Mouse (Mus musculus) forebrain, embryonic 10.5 days (tissue): Measurements from ENCODE around the gene Mtx1. TPM values are rescaled to one million over a fixed set of nuclear protein-coding genes. Genes with fewer than 3 reads are reported as not detected.
"Not testable (repeated sequence)": the region's sequence is repeated elsewhere in the genome, so short reads cannot be mapped to it uniquely, and the experiment has no call there.

Source experiments
- DNase-seq: peaks from one replicate; pipeline ENCODE4 v3.0.0-alpha.2; 2017; ENCODE audit warnings: low spot score; ENCODE audit errors: extremely low spot score
- H3K27ac ChIP-seq: fragments of 300-500 bp; sonication (generic); 2 replicates; pipeline ENCODE4 v1.5.1; 2016; ENCODE audit warnings: mild to moderate bottlenecking
- H3K27me3 ChIP-seq: fragments of 300-500 bp; sonication (generic); 2 replicates; pipeline ENCODE4 v1.6.1; 2016; ENCODE audit warnings: mild to moderate bottlenecking; ENCODE audit not compliant: poor library complexity, severe bottlenecking
- H3K36me3 ChIP-seq: fragments of 300-500 bp; sonication (generic); replicated peaks from 2 replicates; pipeline ENCODE4 v1.6.1; 2016; ENCODE audit warnings: mild to moderate bottlenecking, moderate library complexity
- H3K4me1 ChIP-seq: fragments of 300-500 bp; sonication (generic); 2 replicates; pipeline ENCODE4 v1.6.1; 2016
- H3K4me3 ChIP-seq: fragments of 300-500 bp; sonication (generic); 2 replicates; pipeline ENCODE4 v1.5.1; 2016; ENCODE audit warnings: mild to moderate bottlenecking, moderate library complexity
- H3K9me3 ChIP-seq: fragments of 300-500 bp; sonication (generic); 2 replicates; pipeline ENCODE4 v1.6.1; 2016; ENCODE audit warnings: mild to moderate bottlenecking, moderate library complexity
- WGBS: fragments of 180-500 bp; shearing (Covaris S2); methylation state at CpG from one replicate; pipeline ENCODE4 v1.1.7; 2016; 5-methylcytosine and 5-hydroxymethylcytosine counted together
- microRNA counts: library from miRNA; unstranded; fragments of <30 nt; microRNA quantifications from one replicate; lab custom pipeline; 2017
- microRNA-seq: library from miRNA; unstranded; fragments of <30 nt; microRNA quantifications from one replicate; pipeline ENCODE4, GENCODE M21; 2017
- polyA plus RNA-seq: library from polyadenylated mRNA; unstranded; fragments of >200 nt; fragmentation: Nextera tagmentation; extraction: Ambion mirVana; gene quantifications from 2 replicates; pipeline ENCODE4 v1.2.1, GENCODE M21; 2016

Mtx1 gene
- polyA plus RNA-seq, 1 experiment from 2014 or later = 242 TPM

DNA sequence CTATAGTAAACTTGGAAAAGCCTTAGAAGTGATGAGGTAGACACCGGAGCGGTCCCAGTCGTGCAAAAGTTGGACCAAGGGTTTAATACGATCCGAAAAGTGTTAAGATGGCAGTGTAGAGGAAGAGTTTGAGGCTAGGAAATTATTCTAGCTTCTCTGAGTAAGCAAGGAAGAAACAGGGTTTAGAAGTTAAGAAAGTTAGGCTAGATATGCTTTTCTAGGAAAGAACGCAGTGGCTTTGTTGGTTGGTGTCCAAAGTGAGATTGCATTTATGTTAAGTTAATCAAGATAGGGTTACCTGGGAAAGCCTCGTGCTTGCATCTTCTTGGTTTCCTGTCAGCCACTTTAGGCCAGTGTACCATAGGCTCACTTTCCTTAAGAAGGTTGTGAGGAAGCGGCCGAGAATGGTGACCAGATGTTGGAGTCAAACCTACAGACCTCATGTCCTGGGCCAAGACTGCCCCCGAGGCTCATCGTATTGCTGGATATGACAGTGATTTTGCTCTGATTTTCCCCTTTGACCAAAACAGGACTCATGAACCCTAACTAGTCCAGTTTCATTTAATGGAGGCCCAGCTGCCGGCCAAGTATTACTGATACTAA, 61.5 kb downstream of the Mtx1 start:
- Histone ChIP-seq H3K4me1 (peaks cover 32% of the 10 kb centered on the region), H3K9me3 (no peaks in the 10 kb centered on the region), H3K36me3 (peaks cover 42% of the 10 kb centered on the region), H3K4me3 (peak overlapping the region; percentile 90), H3K27ac (peak overlapping the region; percentile 97), H3K27me3 (no peaks in the 10 kb centered on the region)
- no peak for DNase-seq
- 30% methylated on average over 12 of the region's 12 CpGs for WGBS

DNA sequence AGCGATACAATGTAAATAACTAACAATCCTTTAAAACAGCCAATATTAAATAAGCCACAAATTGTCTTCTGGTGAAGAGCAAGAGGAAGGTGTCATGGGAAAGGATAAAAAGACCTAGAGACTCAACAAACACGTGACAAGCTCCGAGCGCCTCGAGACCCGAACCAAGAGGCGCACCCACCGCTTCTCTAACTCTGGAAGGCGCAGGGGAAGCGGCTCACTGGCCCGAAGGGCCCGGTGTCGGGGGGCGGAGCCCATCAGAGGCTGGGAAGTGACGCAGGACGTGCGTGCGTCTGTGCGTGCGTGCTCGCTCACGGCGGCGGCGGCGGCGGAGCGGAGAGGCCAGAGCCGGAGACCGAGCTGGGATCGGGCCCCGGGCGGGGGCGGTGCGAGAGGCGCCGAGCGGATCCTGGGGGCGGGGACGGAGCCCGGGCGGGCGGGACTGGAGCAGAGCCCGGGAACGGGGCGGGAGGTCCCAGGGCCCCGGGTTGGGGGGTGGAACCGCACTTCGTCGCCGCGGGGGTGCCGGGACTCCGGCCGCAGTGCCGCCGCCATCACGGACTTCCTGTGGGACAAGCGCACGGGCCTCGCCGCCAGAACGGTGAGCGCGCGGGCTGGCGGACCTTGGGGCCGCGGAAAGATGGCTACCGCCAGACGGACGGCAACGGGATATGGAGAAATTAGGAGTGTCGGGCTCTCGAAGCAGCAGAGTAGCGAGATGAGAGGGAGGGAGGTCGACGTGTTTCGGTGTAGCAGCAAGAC, 62.2 kb downstream of the Mtx1 start, which contains the start of gene Clk2:
Gene Clk2, plus strand, starts transcription at position 290 of the 762 bp plus-strand sequence.
- peak; percentile 97 for DNase-seq
- H3K9me3 ChIP-seq = no peaks in the 10 kb centered on the region
- H3K4me1 ChIP-seq = peaks cover 39% of the 10 kb centered on the region
- under 1% methylated on average over 79 of the region's 79 CpGs for WGBS
- H3K4me3 ChIP-seq = peak within 1 kb of the TSS; percentile 90
- H3K36me3 ChIP-seq = peaks cover 35% of the 10 kb centered on the region
- H3K27ac ChIP-seq = peak within 1 kb of the TSS; percentile 97
- peaks cover 2% of the 10 kb centered on the region; the same call in 1 of the 2 replicates for H3K27me3 ChIP-seq

DNA sequence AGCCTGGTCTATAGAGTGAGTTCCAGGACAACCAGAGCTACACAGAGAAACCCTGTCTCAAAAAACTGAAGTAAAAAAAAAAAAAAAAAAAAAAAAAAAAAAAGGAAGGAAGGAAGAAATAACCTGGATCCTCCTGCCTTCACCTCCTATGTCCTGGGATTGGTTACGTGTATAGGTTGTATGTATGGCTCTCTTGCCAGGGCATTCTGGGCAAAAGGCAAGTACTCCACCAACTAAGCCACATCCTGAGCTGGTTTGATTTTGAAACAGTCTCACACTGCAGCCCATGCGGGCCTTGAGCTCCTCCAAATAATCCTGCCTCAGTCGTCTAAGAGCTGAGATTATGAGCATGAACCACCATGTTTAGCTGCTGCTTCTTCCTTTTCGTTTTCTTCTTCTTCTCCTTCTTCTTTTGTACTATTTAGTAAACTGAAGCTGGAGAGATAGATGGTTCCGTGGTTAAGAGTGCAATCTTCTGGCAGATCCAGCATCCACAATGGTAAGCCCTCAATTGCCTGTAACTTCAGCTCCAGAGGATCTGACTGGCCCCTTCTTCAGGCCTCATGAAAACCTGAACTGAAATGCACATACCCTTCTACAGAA, 63.1 kb downstream of the Mtx1 start:
- peak overlapping the region; percentile 97 for H3K27ac ChIP-seq
- peaks cover 48% of the 10 kb centered on the region for H3K4me1 ChIP-seq
- peak overlapping the region; percentile 90 for H3K4me3 ChIP-seq
- H3K27me3 ChIP-seq = peaks cover 11% of the 10 kb centered on the region
- 73% methylated on average over 5 of the region's 5 CpGs for WGBS
- H3K36me3 ChIP-seq = peaks cover 25% of the 10 kb centered on the region
- H3K9me3 ChIP-seq = no peaks in the 10 kb centered on the region
- DNase-seq = no peak

DNA sequence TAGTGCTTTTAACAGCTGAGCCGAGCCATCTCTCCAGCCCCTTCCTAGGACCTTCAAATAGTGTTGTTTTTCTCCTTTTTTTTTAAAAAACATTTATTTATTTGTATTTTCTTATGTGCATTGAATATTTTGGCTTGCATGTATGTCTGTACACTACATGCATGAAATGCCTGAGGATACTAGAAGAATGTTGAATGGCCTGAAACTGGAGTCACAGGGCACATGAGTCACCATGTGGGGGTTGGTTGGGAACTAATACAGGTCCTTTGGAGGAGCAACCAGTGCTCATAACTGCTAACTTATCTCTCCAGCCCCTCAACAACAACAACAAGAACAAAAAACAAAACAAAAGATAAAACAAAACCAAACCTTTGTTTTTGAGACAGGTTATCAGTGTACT, 63.8 kb downstream of the Mtx1 start:
- 78% methylated on average over 1 of the region's 1 CpGs for WGBS
- Histone ChIP-seq H3K9me3 (no peaks in the 10 kb centered on the region), H3K4me1 (peaks cover 54% of the 10 kb centered on the region), H3K27ac (no peak overlapping the region), H3K27me3 (peaks cover 17% of the 10 kb centered on the region), H3K36me3 (peaks cover 19% of the 10 kb centered on the region), H3K4me3 (no peak overlapping the region)
- DNase-seq = no peak

DNA sequence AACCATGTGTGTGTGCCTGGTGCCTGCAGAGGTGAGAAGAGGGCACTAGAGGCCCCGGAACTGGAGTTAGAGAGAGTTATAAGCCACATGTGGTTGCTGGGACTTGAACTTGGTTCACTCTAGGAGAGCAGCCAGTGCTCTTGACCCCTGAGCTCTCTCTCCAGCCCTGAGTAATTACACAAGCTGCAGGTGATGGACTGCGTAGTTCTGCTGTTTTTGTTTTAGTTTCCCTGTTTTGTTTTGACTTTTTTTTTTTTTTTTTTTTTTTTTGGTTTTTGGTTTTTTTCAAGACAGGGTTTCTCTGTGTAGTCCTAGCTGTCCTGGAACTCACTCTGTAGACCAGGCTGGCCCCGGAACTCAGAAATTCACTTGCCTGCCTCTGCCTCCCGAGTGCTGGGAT, 65.1 kb downstream of the Mtx1 start:
- no peak for DNase-seq
- Histone ChIP-seq H3K4me3 (no peak overlapping the region), H3K27ac (no peak overlapping the region), H3K4me1 (peaks cover 55% of the 10 kb centered on the region), H3K27me3 (peaks cover 21% of the 10 kb centered on the region), H3K9me3 (no peaks in the 10 kb centered on the region), H3K36me3 (peaks cover 6% of the 10 kb centered on the region)
- WGBS = 87% methylated on average over 4 of the region's 4 CpGs

DNA sequence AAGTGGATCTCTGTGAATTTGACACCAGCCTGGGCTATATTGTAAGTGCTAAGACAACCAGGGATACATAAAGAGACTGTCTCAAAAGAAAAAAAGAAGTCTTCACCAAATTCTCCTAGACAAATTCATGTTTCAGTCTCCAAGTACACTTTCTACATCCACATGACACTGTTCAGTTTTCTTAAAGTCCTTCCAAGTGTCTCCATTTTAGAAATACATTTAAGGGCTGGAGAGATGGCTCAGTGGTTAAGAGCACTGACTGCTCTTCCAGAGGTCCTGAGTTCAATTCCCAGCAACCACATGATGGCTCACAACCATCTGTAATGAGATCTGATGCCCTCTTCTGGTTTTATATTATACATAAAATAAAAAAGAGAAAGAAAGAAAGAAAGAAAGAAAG, 65.7 kb downstream of the Mtx1 start:
- Histone ChIP-seq H3K4me1 (peaks cover 49% of the 10 kb centered on the region), H3K27me3 (peaks cover 21% of the 10 kb centered on the region)
- not testable (repeated sequence) for DNase-seq, H3K4me3 ChIP-seq, H3K9me3 ChIP-seq, H3K27ac ChIP-seq, H3K36me3 ChIP-seq

DNA sequence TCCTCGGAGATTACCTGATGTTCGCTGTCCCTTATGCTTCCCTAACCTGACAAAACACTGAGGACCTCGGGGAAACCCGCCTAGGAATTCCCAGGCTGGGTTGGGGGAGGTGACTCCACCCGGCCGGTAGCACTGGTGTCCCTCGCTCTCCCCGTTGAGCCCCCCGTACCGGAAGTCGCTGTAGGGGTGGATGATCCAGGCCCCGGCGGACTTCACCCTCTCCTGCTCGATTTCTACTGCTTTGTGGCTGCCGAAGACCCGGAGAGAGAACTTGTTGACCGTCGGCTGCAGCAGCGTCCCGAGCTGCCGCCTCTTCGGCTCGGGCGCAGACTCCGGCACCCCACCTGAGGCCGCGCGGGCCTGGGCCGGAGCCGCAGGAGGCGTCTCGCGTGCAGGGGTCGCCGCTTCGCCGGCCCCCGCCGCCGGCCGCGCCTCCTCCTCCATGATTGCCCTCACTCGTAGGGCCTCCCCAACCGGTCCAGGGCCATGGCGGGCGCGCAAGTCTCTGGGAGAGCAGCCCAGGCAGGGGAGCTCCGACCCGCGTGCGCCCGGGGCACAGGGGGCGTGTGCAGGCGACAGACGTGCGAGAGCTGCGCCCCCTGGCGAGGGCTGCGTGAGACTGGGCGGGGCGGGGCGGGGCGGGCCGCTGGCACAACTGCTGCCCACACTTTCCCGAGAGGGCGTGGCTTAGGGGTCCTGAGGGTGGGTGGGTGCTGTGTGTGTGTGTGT, 67.1 kb downstream of the Mtx1 start, which contains the start of gene Hcn3:
Gene Hcn3, minus strand, starts transcription at position 581 of the 729 bp plus-strand sequence.
- Histone ChIP-seq H3K9me3 (no peaks in the 10 kb centered on the region), H3K4me3 (peak within 1 kb of the TSS; percentile 77), H3K27ac (peak within 1 kb of the TSS; percentile 82), H3K4me1 (peaks cover 38% of the 10 kb centered on the region), H3K36me3 (no peaks in the 10 kb centered on the region), H3K27me3 (peaks cover 21% of the 10 kb centered on the region)
- peak; percentile 77 for DNase-seq
- WGBS = under 1% methylated on average over 66 of the region's 66 CpGs

DNA sequence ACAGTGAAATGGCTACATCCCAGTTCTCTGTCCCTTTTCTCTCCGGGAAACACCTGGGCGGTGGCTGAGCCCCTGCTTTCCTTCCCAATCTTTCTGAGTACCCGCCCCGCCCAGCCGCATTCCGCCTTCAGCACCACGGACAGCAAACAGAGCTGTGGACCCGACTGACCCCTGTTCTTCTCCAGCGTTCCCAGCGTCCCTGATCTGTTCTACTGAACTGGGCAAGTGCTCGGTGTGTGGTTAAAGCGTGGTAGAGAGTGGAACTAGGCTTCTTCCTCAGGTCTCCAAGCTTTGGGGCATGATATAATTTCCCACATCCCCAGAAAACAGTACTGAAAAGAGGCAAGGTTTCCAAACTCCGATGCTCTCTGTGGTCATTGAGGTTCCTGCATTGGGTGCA, 67.7 kb downstream of the Mtx1 start:
- Histone ChIP-seq H3K27ac (no peak overlapping the region), H3K9me3 (no peaks in the 10 kb centered on the region), H3K27me3 (peaks cover 21% of the 10 kb centered on the region), H3K4me1 (peaks cover 33% of the 10 kb centered on the region), H3K4me3 (peak overlapping the region; percentile 77), H3K36me3 (no peaks in the 10 kb centered on the region)
- 2% methylated on average over 13 of the region's 13 CpGs for WGBS
- peak; percentile 76 for DNase-seq

MicroRNAs within 50 kb of the gene (microRNA counts, 519-probe panel; counts per million panel counts)
- microRNA mmu-miR-92b (lab: Ali Mortazavi, UCI) = 4,665 counts per million, percentile 81 among the panel's probes with 10 or more counts

Small RNAs within 50 kb of the gene (microRNA-seq; reads per million reads assigned to microRNA genes)
- 18,240 reads per million, percentile 98 among the genes with 10 or more reads in this experiment for gene Mir92b

Other genes starting within 250 kb of the Mtx1 start
- gene Rusc1, start 133.8 kb downstream of the Mtx1 start, polyA plus RNA-seq = 12.4 and 13.7 TPM in 2 replicates
- not detected in 2 replicates for gene Gm43738, start 126.0 kb downstream of the Mtx1 start, polyA plus RNA-seq
- 327 and 359 TPM in 2 replicates for gene Fdps, start 125.1 kb downstream of the Mtx1 start, polyA plus RNA-seq
- 4.5 and 5.6 TPM in 2 replicates for gene Pklr, start 90.9 kb downstream of the Mtx1 start, polyA plus RNA-seq
- 4.8 and 5.5 TPM in 2 replicates for gene Hcn3, start 66.9 kb downstream of the Mtx1 start, polyA plus RNA-seq
- 33.7 and 34.2 TPM in 2 replicates for gene Clk2, start 62.3 kb downstream of the Mtx1 start, polyA plus RNA-seq
- 100 and 103 TPM in 2 replicates for gene Scamp3, start 49.6 kb downstream of the Mtx1 start, polyA plus RNA-seq
- gene Fam189b, start 43.9 kb downstream of the Mtx1 start, polyA plus RNA-seq = 25.1 and 25.6 TPM in 2 replicates
- gene Gba, start 24.2 kb downstream of the Mtx1 start, polyA plus RNA-seq = 34.2 and 34.7 TPM in 2 replicates
- gene Thbs3, start 11.9 kb downstream of the Mtx1 start, polyA plus RNA-seq = 65.8 and 78.2 TPM in 2 replicates
- gene Muc1, start 2.0 kb upstream of the Mtx1 start, polyA plus RNA-seq = 1.7 and 1.8 TPM in 2 replicates
- 260 and 275 TPM in 2 replicates for gene Krtcap2, start 18.9 kb upstream of the Mtx1 start, polyA plus RNA-seq
- gene Trim46, start 19.2 kb upstream of the Mtx1 start, polyA plus RNA-seq = 4.4 and 5.4 TPM in 2 replicates
- gene Dpm3, start 32.3 kb upstream of the Mtx1 start, polyA plus RNA-seq = 76.7 and 78.6 TPM in 2 replicates
- 25.1 and 26.0 TPM in 2 replicates for gene Slc50a1, start 43.5 kb upstream of the Mtx1 start, polyA plus RNA-seq
- gene Efna1, start 54.1 kb upstream of the Mtx1 start, polyA plus RNA-seq = 12.9 and 13.2 TPM in 2 replicates
- 3.0 and 4.0 TPM in 2 replicates for gene Efna3, start 95.9 kb upstream of the Mtx1 start, polyA plus RNA-seq
- gene Efna4, start 110.9 kb upstream of the Mtx1 start, polyA plus RNA-seq = 27.6 and 28.7 TPM in 2 replicates
- gene Adam15, start 122.9 kb upstream of the Mtx1 start, polyA plus RNA-seq = 32.1 and 39.5 TPM in 2 replicates
- gene Dcst2, start 134.9 kb upstream of the Mtx1 start, polyA plus RNA-seq = 0.06 and 0.16 TPM in 2 replicates
- gene Dcst1, start 138.2 kb upstream of the Mtx1 start, polyA plus RNA-seq = 0.23 TPM in 1 of 2 replicates, not detected in the other
- gene Zbtb7b, start 167.7 kb upstream of the Mtx1 start, polyA plus RNA-seq = 0.65 and 0.69 TPM in 2 replicates
- gene Lenep, start 175.7 kb upstream of the Mtx1 start, polyA plus RNA-seq = 0.15 and 0.23 TPM in 2 replicates
- 27.0 and 29.8 TPM in 2 replicates for gene Flad1, start 184.8 kb upstream of the Mtx1 start, polyA plus RNA-seq
- 681 and 720 TPM in 2 replicates for gene Cks1b, start 191.3 kb upstream of the Mtx1 start, polyA plus RNA-seq
- 49.4 and 53.2 TPM in 2 replicates for gene Shc1, start 191.4 kb upstream of the Mtx1 start, polyA plus RNA-seq
- 34.9 and 40.9 TPM in 2 replicates for gene Pygo2, start 203.1 kb upstream of the Mtx1 start, polyA plus RNA-seq
- 16.4 and 16.6 TPM in 2 replicates for gene Pbxip1, start 209.6 kb upstream of the Mtx1 start, polyA plus RNA-seq
- gene Pmvk, start 227.5 kb upstream of the Mtx1 start, polyA plus RNA-seq = 72.0 and 75.3 TPM in 2 replicates